Mouse (Mus musculus): ENCODE results near the gene 4933434E20Rik.

DNA sequence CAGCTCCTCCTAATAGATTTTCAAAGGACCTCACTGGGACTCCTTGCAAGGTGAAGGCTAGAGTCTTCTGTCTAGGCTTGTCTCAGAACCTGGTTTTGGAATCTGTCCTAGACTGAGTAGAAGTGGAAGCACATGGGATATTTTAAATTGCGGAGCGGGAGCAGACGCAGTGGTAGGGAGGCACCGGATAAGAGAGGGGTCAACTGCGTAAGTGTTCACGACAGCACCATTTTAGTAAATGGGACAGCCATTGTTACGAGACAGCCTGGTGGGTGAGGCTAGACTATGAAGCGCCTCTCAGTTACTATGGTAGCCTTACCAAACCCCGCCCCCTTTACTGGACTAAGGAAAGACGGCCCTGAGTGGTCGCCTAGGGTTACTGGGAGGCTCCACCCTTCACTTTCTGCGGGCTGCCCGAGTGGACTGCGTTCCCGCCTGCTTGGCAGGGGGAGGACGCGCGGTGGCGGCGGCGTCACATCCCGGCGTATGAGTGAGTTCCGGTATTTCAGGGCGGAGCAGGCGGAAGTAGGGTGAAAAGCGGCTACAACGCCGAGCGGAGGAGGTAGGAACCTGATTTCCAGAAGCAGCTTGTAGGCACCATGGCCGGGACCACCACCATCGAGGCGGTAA lies 27.8 kb downstream of the 4933434E20Rik start:
- TF ChIP-seq CTCF (IDR thresholded peaks at IDR 0.05; ENCODE audit: borderline replicate concordance, extremely low read depth, insufficient read depth, insufficient read length) (no peak), POLR2A (IDR thresholded peaks at IDR 0.05; ENCODE audit: borderline replicate concordance, extremely low read depth, insufficient read depth, insufficient read length, poor library complexity, severe bottlenecking) (no peak)

Measured in brain, embryonic 14.5 days (tissue).